ENCODE assay signal across 25 mouse cellular contexts in the genomic region with DNA sequence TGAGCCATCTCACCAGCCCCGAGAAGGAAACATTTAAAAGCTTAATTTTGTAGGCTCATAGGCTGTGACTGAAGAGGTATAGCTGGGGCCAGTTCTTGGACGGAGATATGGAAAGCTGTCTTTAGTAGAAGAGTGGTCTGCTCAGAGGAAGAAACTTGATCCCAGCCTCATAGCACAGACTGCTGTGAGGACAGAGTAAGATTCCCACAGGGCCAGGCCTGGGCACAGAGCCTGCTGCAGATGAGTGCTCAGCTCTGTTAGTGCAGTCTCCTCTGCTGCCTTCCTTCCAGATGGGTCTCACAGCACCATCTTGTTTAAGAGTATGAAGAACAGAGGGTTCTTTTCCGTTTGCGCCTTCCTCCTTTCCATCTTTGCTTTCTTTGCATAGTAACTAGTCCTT. TPM values are rescaled to one million over a fixed set of nuclear protein-coding genes. Genes with fewer than 3 reads are reported as not detected.
DNase-seq lines count a peak whose midpoint lies in the region; ATAC-seq lines count a peak whose summit lies in the region.
"Had no signal": no experiment of that assay in that cellular context is flagged by ENCODE, and none has a peak within 500 bp of the region (broad histone marks: within the 10 kb centered on the region; RNA-seq: fewer than 3 reads in every experiment).

No protein-coding gene starts in this region.

- H3K4me3 ChIP-seq in heart, embryonic 10.5 days = no peak overlapping the region
- H3K4me3 ChIP-seq in embryonic facial prominence, embryonic 15.5 days (replicated peaks) = no peak overlapping the region
- H3K4me3 ChIP-seq: forebrain, embryonic 10.5 days; heart, embryonic 13.5 days; hindbrain, embryonic 13.5 days; limb, embryonic 12.5 days; lung, embryonic 15.5 days; megakaryocyte, embryonic 14.5 days; midbrain, embryonic 13.5 days had no signal

- peak; percentile 51; the same call in 1 of the 2 replicates for ATAC-seq in embryonic facial prominence, embryonic 15.5 days (ENCODE audit: insufficient number of reproducible peaks, low FRiP score, low TSS enrichment, low read depth)
- ATAC-seq: forebrain, embryonic 16.5 days; midbrain, embryonic 13.5 days had no signal

- no peak overlapping the region for H3K27ac ChIP-seq in heart, embryonic 10.5 days
- H3K27ac ChIP-seq in embryonic facial prominence, embryonic 15.5 days (replicated peaks) = no peak overlapping the region
- H3K27ac ChIP-seq: forebrain, embryonic 10.5 days; heart, embryonic 13.5 days; hindbrain, embryonic 13.5 days; limb, embryonic 12.5 days; liver, embryonic 14.5 days; lung, embryonic 15.5 days; midbrain, embryonic 13.5 days; stomach, postnatal 0 days had no signal

- H3K36me3 ChIP-seq in heart, embryonic 10.5 days = peaks cover 21% of the 10 kb centered on the region
- H3K36me3 ChIP-seq in embryonic facial prominence, embryonic 15.5 days = no peaks in the 10 kb centered on the region; the same call in 1 of the 2 replicates

- DNase-seq in heart, postnatal 10 days = peak; percentile 10 to 12
- no peak for DNase-seq in heart, embryonic 10.5 days (ENCODE audit: low spot score)
- DNase-seq in left cerebral cortex, postnatal 14 days (ENCODE audit: low spot score in 2 of 2) = peak; percentile 4 to 18
- DNase-seq in left cerebral cortex, adult 11 months (ENCODE audit: low spot score) = no peak
- no peak for DNase-seq in thymus, postnatal 10 days (ENCODE audit: low spot score in 2 of 2)
- DNase-seq in B cell, adult 2 months = no peak
- DNase-seq: adrenal gland, postnatal 25 days; cerebellum, adult 9-10 months; heart, adult 18-20 months; kidney, adult 11 months; kidney, postnatal 4 days; lung, postnatal 36 days; thymus, adult 2 months had no signal

- intact Hi-C loops in heart, postnatal 10 days (cut with DNase I) = no loop called here
- intact Hi-C loops in left cerebral cortex, postnatal 14 days (cut with DNase I) = no loop called here

- no peak overlapping the region for H3K4me2 ChIP-seq in embryonic facial prominence, embryonic 15.5 days (replicated peaks)
- H3K4me2 ChIP-seq: heart, embryonic 13.5 days; hindbrain, embryonic 13.5 days; limb, embryonic 12.5 days; lung, embryonic 15.5 days; midbrain, embryonic 13.5 days had no signal

- H3K9me3 ChIP-seq in heart, embryonic 10.5 days = no peaks in the 10 kb centered on the region
- H3K9me3 ChIP-seq in embryonic facial prominence, embryonic 15.5 days (replicated peaks) = no peaks in the 10 kb centered on the region
- H3K9me3 ChIP-seq: forebrain, embryonic 10.5 days; heart, embryonic 13.5 days; hindbrain, embryonic 13.5 days; limb, embryonic 12.5 days; lung, embryonic 15.5 days; megakaryocyte, embryonic 14.5 days; midbrain, embryonic 13.5 days had no signal

- H3K4me1 ChIP-seq in heart, embryonic 10.5 days = no peaks in the 10 kb centered on the region
- no peaks in the 10 kb centered on the region for H3K4me1 ChIP-seq in embryonic facial prominence, embryonic 15.5 days
- H3K4me1 ChIP-seq: forebrain, embryonic 10.5 days; heart, embryonic 13.5 days; hindbrain, embryonic 13.5 days; limb, embryonic 12.5 days; lung, embryonic 15.5 days; midbrain, embryonic 13.5 days had no signal

- no peak overlapping the region for H3K9ac ChIP-seq in embryonic facial prominence, embryonic 15.5 days
- H3K9ac ChIP-seq: heart, embryonic 13.5 days; hindbrain, embryonic 13.5 days; limb, embryonic 12.5 days; liver, embryonic 14.5 days; lung, embryonic 15.5 days; midbrain, embryonic 13.5 days had no signal

- H3K27me3 ChIP-seq in heart, embryonic 10.5 days (ENCODE audit: insufficient read depth, poor library complexity, severe bottlenecking) = no peaks in the 10 kb centered on the region
- H3K27me3 ChIP-seq in embryonic facial prominence, embryonic 15.5 days = no peaks in the 10 kb centered on the region
- H3K27me3 ChIP-seq: heart, embryonic 13.5 days; hindbrain, embryonic 13.5 days; limb, embryonic 12.5 days; lung, embryonic 15.5 days; megakaryocyte, embryonic 14.5 days; midbrain, embryonic 13.5 days had no signal

- 90% methylated on average over 4 of the region's 4 CpGs for WGBS in heart, embryonic 10.5 days
- WGBS in embryonic facial prominence, embryonic 15.5 days = 65% methylated on average over 4 of the region's 4 CpGs

RNA-seq across cellular contexts. Expression of a gene that starts 9.4 kb away (rescaled TPM):
- total RNA-seq in heart, postnatal 10 days (2021) = 10 to 100 TPM; 10.5 to 11.4 TPM
- polyA plus RNA-seq in heart, embryonic 10.5 days (2016; fragmentation: Nextera tagmentation; extraction: Ambion mirVana) = 28.7 and 33.3 TPM in 2 replicates
- total RNA-seq in left cerebral cortex, postnatal 14 days (2021) = 100 to 1,000 TPM; 198 to 209 TPM
- 25.8 and 28.5 TPM in 2 replicates for polyA plus RNA-seq in embryonic facial prominence, embryonic 15.5 days (2015; fragmentation: Nextera tagmentation; extraction: Ambion mirVana)

RNA-seq across cellular contexts. Expression of a gene that starts 27.2 kb away (rescaled TPM):
- 10 to 100 TPM; 18.0 to 23.7 TPM for total RNA-seq in heart, postnatal 10 days (2021)
- 68.3 and 75.2 TPM in 2 replicates for polyA plus RNA-seq in heart, embryonic 10.5 days (2016; fragmentation: Nextera tagmentation; extraction: Ambion mirVana)
- 10 to 100 TPM; 12.0 to 14.2 TPM for total RNA-seq in left cerebral cortex, postnatal 14 days (2021)
- 46.5 and 48.4 TPM in 2 replicates for polyA plus RNA-seq in embryonic facial prominence, embryonic 15.5 days (2015; fragmentation: Nextera tagmentation; extraction: Ambion mirVana)

RNA-seq across cellular contexts. Expression of a gene that starts 27.7 kb away (rescaled TPM):
- total RNA-seq in heart, postnatal 10 days (2021) = 1 to 10 TPM; 4.4 TPM
- 10.4 and 11.4 TPM in 2 replicates for polyA plus RNA-seq in heart, embryonic 10.5 days (2016; fragmentation: Nextera tagmentation; extraction: Ambion mirVana)
- total RNA-seq in left cerebral cortex, postnatal 14 days (2021) = under 1 TPM; 0.53 to 0.75 TPM
- polyA plus RNA-seq in embryonic facial prominence, embryonic 15.5 days (2015; fragmentation: Nextera tagmentation; extraction: Ambion mirVana) = 7.5 and 8.8 TPM in 2 replicates
- total RNA-seq: monocyte, adult 5-6 weeks had no signal

RNA-seq across cellular contexts. Expression of a gene that starts 49.7 kb away (rescaled TPM):
- 10 to 100 TPM; 10.4 to 10.5 TPM for total RNA-seq in heart, postnatal 10 days (2021)
- 19.1 and 22.7 TPM in 2 replicates for polyA plus RNA-seq in heart, embryonic 10.5 days (2016; fragmentation: Nextera tagmentation; extraction: Ambion mirVana)
- 10 to 100 TPM; 14.6 to 15.0 TPM for total RNA-seq in left cerebral cortex, postnatal 14 days (2021)
- polyA plus RNA-seq in embryonic facial prominence, embryonic 15.5 days (2015; fragmentation: Nextera tagmentation; extraction: Ambion mirVana) = 18.5 and 19.4 TPM in 2 replicates

Comparison
In these comparisons a context has a peak if more than half of its experiments do, and no peak if none do; other contexts are left out.
1. DNase-seq: peak in heart, postnatal 10 days (2 of 2) and left cerebral cortex, postnatal 14 days (2 of 2); none in heart, embryonic 10.5 days (single experiment), left cerebral cortex, adult 11 months (single experiment), thymus, postnatal 10 days (0 of 2) and B cell, adult 2 months (0 of 2).
2. RNA of a gene that starts 9.4 kb away (total RNA-seq): 198 to 209 TPM in left cerebral cortex, postnatal 14 days; 10.5 to 11.4 TPM in heart, postnatal 10 days; every median in the first group is over 10 times any median in the second.